Mouse (Mus musculus): ENCODE results near the gene Tbata. TPM values are rescaled to one million over a fixed set of nuclear protein-coding genes. Genes with fewer than 3 reads are reported as not detected.
A peak's percentile ranks its signal among the peaks of the same experiment; 100 is the strongest.

Gene Tbata
- total and polyA plus RNA-seq, 2 experiments from 2014 or later: 1.6 to 4.8 TPM

DNA sequence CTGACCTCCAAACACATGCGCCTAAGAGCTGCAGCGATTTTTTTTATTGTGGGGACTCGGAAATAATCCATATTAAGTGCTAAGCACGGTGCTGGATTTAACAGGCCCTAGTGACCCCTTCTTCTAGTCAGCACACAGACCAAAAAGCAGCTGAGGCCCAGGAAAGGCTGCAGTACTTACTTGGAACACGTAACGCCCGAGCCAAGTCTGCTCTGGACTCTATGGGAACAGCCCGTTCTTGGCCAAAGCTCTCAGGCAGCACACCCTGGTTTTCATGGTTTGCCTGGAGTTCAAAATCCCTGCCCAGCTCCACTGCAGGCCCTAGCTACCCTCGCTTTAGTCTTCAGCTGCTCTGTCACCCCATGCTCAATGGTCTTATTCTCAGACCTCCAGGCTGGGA, 22.9 kb downstream of the Tbata start:
- Histone ChIP-seq H3K4me3 (ENCODE audit: low read length) (no peak overlapping the region), H3K27ac (no peak overlapping the region), H3K4me1 (ENCODE audit: insufficient read depth, low read length) (no peaks in the 10 kb centered on the region), H3K9ac (replicated peaks; ENCODE audit: low read length) (no peak overlapping the region), H3K27me3 (ENCODE audit: insufficient read depth, low read length) (no peaks in the 10 kb centered on the region), H3K4me2 (ENCODE audit: low read depth, low read length) (no peak overlapping the region), H3K36me3 (ENCODE audit: insufficient read depth, low read length) (no peaks in the 10 kb centered on the region), H3K9me3 (ENCODE audit: low read length) (no peaks in the 10 kb centered on the region)
- ATAC-seq: no peak
- no peak for TF ChIP-seq CTCF (IDR thresholded peaks at IDR 0.05; ENCODE audit: low read depth)
- WGBS: 73% methylated on average over 9 of the region's 9 CpGs
- DNase-seq (ENCODE audit: low spot score): no peak

DNA sequence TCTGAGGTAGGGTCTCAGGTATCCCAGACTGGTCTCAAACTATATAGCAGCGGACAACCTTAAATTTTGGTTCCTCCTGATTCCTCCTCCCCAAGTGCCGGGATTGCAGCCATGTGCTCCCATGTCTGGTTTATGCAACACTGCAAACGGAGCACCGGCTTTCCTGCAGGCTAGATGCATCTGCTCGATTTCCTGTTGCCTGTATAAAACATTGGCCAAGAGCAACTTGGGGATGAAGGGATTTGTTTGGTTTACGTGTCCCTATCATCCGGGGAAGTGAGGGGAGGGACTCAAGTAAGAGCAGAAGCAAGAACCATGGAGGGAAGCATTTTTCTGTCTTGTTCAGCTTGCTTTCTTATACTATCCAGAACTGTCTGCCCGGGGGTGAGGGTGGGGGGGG, 23.5 kb downstream of the Tbata start:
- Histone ChIP-seq H3K4me1 (ENCODE audit: insufficient read depth, low read length) (no peaks in the 10 kb centered on the region), H3K9me3 (ENCODE audit: low read length) (no peaks in the 10 kb centered on the region), H3K4me3 (ENCODE audit: low read length) (no peak overlapping the region), H3K27me3 (ENCODE audit: insufficient read depth, low read length) (no peaks in the 10 kb centered on the region), H3K36me3 (ENCODE audit: insufficient read depth, low read length) (no peaks in the 10 kb centered on the region), H3K9ac (replicated peaks; ENCODE audit: low read length) (no peak overlapping the region), H3K4me2 (ENCODE audit: low read depth, low read length) (no peak overlapping the region), H3K27ac (no peak overlapping the region)
- ATAC-seq (no peak), DNase-seq (ENCODE audit: low spot score) (no peak)
- TF ChIP-seq CTCF (IDR thresholded peaks at IDR 0.05; ENCODE audit: low read depth): no peak
- 89% methylated on average over 8 of the region's 8 CpGs for WGBS

DNA sequence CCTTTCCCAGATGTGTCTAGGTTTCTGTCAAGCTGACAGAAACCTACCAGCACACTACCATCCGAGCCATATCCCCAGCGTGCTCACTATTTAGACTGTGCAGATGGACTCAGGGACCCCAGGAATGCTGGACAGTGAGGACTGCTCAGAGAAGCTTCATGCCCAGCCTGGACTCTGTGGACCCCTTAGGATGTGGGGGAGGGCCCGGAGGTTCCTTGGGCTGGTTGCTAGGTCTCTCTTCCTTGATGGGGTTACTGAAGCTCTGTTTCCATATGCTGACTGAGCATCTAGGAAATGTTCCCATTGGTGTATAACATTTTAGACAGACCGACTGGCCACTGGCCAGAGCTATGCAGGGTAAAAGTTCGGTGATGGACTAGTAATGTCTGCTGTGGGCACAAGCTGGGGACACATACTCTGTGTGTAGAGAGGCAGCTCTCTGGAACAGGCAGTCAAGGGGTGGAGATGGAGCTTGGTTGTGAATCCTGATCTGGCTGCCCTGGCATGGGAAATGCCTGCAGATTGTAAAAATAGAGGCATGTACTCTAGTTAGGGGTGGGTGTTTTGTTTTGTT, 24.1 kb downstream of the Tbata start:
- Histone ChIP-seq H3K27ac (no peak overlapping the region), H3K4me2 (ENCODE audit: low read depth, low read length) (no peak overlapping the region), H3K27me3 (ENCODE audit: insufficient read depth, low read length) (no peaks in the 10 kb centered on the region), H3K4me3 (ENCODE audit: low read length) (no peak overlapping the region), H3K9me3 (ENCODE audit: low read length) (no peaks in the 10 kb centered on the region), H3K9ac (replicated peaks; ENCODE audit: low read length) (no peak overlapping the region), H3K4me1 (ENCODE audit: insufficient read depth, low read length) (no peaks in the 10 kb centered on the region), H3K36me3 (ENCODE audit: insufficient read depth, low read length) (no peaks in the 10 kb centered on the region)
- ATAC-seq: no peak
- TF ChIP-seq CTCF (IDR thresholded peaks at IDR 0.05; ENCODE audit: low read depth): no peak
- 85% methylated on average over 5 of the region's 5 CpGs for WGBS
- no peak for DNase-seq (ENCODE audit: low spot score)

DNA sequence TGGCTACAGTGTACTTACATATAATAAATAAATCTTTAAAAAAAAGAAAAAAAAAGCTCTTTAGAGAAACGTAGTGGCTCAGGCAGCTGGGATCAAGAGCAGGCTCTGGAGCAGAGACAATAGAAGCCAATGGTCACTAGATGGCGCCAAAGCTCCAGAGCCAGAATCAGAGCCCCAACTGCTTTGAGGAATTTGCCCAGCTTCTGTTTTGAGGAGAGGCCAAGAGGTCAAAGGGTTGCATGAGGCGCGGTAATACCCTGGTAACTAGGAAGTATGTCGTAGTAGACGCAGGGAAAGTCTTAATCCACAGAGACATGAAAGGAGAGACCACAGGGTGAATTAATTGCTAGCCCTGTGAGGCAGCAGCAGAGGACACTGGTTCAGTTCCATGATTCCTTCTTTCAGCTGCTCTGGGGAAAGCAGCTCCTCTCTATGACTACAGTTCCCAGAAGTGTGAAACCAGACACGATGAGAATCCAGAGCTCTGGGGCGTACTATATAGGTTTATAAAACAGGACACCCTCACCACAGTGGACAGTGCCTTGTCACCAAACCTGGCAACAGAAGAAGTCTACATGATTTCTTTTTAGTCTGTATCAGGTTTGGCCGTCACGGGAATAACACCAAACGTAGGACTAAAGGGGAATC, 27.9 kb downstream of the Tbata start:
- no peak overlapping the region for H3K9ac ChIP-seq (replicated peaks; ENCODE audit: low read length)
- no peaks in the 10 kb centered on the region for H3K36me3 ChIP-seq (ENCODE audit: insufficient read depth, low read length)
- no peaks in the 10 kb centered on the region for H3K27me3 ChIP-seq (ENCODE audit: insufficient read depth, low read length)
- H3K9me3 ChIP-seq (ENCODE audit: low read length): no peaks in the 10 kb centered on the region
- ATAC-seq (peak; percentile 62), DNase-seq (ENCODE audit: low spot score) (peak; percentile 89)
- no peak overlapping the region for H3K4me2 ChIP-seq (ENCODE audit: low read depth, low read length)
- H3K4me3 ChIP-seq (ENCODE audit: low read length): no peak overlapping the region
- no peaks in the 10 kb centered on the region for H3K4me1 ChIP-seq (ENCODE audit: insufficient read depth, low read length)
- H3K27ac ChIP-seq: no peak overlapping the region
- WGBS: 23% methylated on average over 11 of the region's 11 CpGs
- TF ChIP-seq CTCF (IDR thresholded peaks at IDR 0.05; ENCODE audit: low read depth): peak; percentile 95

DNA sequence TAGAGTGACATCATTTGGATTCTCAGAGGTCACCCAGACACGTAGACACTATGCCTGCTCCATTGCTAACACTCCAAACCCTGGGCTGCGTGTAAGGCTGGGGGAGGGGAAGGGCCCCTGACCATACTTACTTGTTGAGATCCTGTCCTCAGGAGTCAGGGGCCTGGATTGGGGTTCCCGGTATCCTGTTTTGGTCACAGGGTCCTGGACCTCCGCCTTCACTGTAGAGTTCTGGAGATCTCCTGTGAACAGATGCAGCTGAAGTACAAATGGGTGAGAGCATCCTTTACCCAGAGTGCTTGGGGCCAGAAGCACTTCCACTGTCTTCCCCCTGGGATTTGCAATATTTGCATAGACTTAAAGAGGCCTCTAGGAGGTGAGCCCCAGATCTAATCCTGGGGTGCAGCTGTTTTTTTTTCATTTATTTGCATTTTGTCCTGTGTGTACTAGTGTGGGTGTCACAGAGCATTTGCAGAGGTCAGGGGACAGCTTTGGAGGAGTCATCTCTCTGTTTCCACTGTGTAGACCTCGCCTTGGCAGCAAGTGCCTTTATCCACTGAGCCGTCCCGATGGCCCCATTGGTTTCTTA, 28.6 kb downstream of the Tbata start:
- H3K27me3 ChIP-seq (ENCODE audit: insufficient read depth, low read length): no peaks in the 10 kb centered on the region
- no peak for ATAC-seq
- no peaks in the 10 kb centered on the region for H3K9me3 ChIP-seq (ENCODE audit: low read length)
- H3K36me3 ChIP-seq (ENCODE audit: insufficient read depth, low read length): no peaks in the 10 kb centered on the region
- no peak overlapping the region for H3K4me3 ChIP-seq (ENCODE audit: low read length)
- H3K4me1 ChIP-seq (ENCODE audit: insufficient read depth, low read length): no peaks in the 10 kb centered on the region
- no peak overlapping the region for H3K27ac ChIP-seq
- H3K4me2 ChIP-seq (ENCODE audit: low read depth, low read length): no peak overlapping the region
- no peak overlapping the region for H3K9ac ChIP-seq (replicated peaks; ENCODE audit: low read length)
- WGBS: 80% methylated on average over 7 of the region's 7 CpGs
- no peak for DNase-seq (ENCODE audit: low spot score)
- TF ChIP-seq CTCF (IDR thresholded peaks at IDR 0.05; ENCODE audit: low read depth): no peak

DNA sequence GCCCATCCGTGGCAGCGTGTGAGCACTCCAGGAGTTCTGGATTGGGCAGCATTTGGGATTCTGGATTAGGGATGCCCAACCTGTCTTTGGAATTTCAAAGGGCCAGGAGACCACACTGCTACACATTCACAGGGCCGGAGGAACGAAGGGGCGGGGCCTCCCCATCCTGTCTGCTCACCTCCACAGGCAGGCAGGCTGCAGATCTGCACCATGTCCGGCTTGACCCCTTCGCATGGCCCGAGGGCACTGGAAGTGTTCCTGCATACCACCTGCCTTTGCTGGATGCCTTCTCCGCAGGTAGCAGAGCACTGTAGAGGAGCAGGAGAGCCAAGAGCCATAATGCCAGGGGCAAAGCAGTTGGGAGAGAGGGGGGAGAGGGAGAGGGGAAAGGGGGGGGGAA, 29.2 kb downstream of the Tbata start:
- Histone ChIP-seq H3K36me3 (ENCODE audit: insufficient read depth, low read length) (no peaks in the 10 kb centered on the region), H3K9ac (replicated peaks; ENCODE audit: low read length) (no peak overlapping the region), H3K9me3 (ENCODE audit: low read length) (no peaks in the 10 kb centered on the region), H3K27me3 (ENCODE audit: insufficient read depth, low read length) (no peaks in the 10 kb centered on the region), H3K4me3 (ENCODE audit: low read length) (no peak overlapping the region), H3K27ac (no peak overlapping the region), H3K4me2 (ENCODE audit: low read depth, low read length) (no peak overlapping the region), H3K4me1 (ENCODE audit: insufficient read depth, low read length) (no peaks in the 10 kb centered on the region)
- 60% methylated on average over 9 of the region's 9 CpGs for WGBS
- TF ChIP-seq CTCF (IDR thresholded peaks at IDR 0.05; ENCODE audit: low read depth): no peak
- no peak for DNase-seq (ENCODE audit: low spot score)
- ATAC-seq: no peak
